Mouse (Mus musculus) forebrain, postnatal 0 days (tissue): ENCODE results near the gene Sspn. TPM values are rescaled to one million over a fixed set of nuclear protein-coding genes. Genes with fewer than 3 reads are reported as not detected.

Experiments used
- ATAC-seq: fragments of 200-750 bp; cut with Nextera tagmentation; 2 replicates; pipeline ENCODE4 v1.8.0; 2017; ENCODE audit warnings: mild to moderate bottlenecking, moderate library complexity
- DNase-seq: peaks from one replicate; pipeline ENCODE4 v3.0.0-alpha.2; 2015
- H3K27ac ChIP-seq: fragments of 300-500 bp; sonication (generic); 2 replicates; pipeline ENCODE4 v1.5.1; 2014; ENCODE audit warnings: low read depth, mild to moderate bottlenecking, antibody characterized with exemption, low read length, moderate library complexity, mixed read lengths
- H3K27me3 ChIP-seq: fragments of 300-500 bp; sonication (generic); 2 replicates; pipeline ENCODE4 v1.6.1; 2014; ENCODE audit warnings: mild to moderate bottlenecking, low read length, mixed read lengths; ENCODE audit not compliant: insufficient read depth
- H3K36me3 ChIP-seq: fragments of 300-500 bp; sonication (generic); 2 replicates; pipeline ENCODE4 v1.6.1; 2014; ENCODE audit warnings: mild to moderate bottlenecking, moderate library complexity; ENCODE audit not compliant: insufficient read depth
- H3K4me1 ChIP-seq: fragments of 300-500 bp; sonication (generic); 2 replicates; pipeline ENCODE4 v1.6.1; 2014; ENCODE audit warnings: antibody characterized with exemption; ENCODE audit not compliant: insufficient read depth
- H3K4me2 ChIP-seq: fragments of 300-500 bp; sonication (generic); 2 replicates; pipeline ENCODE4 v1.6.1; 2014; ENCODE audit warnings: low read depth, mild to moderate bottlenecking, moderate library complexity
- H3K4me3 ChIP-seq: fragments of 300-500 bp; sonication (generic); 2 replicates; pipeline ENCODE4 v1.5.1; 2014; ENCODE audit warnings: low read depth, low read length, mixed read lengths
- H3K9ac ChIP-seq: fragments of 300-500 bp; sonication (generic); 2 replicates; pipeline ENCODE4 v1.6.1; 2014; ENCODE audit warnings: mild to moderate bottlenecking
- H3K9me3 ChIP-seq: fragments of 300-500 bp; sonication (generic); 2 replicates; pipeline ENCODE4 v1.6.1; 2016; ENCODE audit warnings: low read length
- CTCF ChIP-seq: sonication (generic); IDR thresholded peaks from 2 replicates; pipeline ENCODE4 v1.5.1; 2016; ENCODE audit warnings: antibody characterized with exemption, control low read depth, low read depth
- WGBS: fragments of 180-500 bp; shearing (Covaris S2); extraction: QIAGEN DNeasy Blood & Tissue Kit; methylation state at CpG from one replicate; pipeline ENCODE4 v1.1.7; 2014; 5-methylcytosine and 5-hydroxymethylcytosine counted together
- polyA plus RNA-seq: library from polyadenylated mRNA; unstranded; fragments of >200 nt; fragmentation: Nextera tagmentation; extraction: Ambion mirVana; gene quantifications from 2 replicates; pipeline ENCODE4 v1.2.1, GENCODE M21; 2015
- total RNA-seq: library from RNA; depleted of rRNA; stranded (reverse); fragments of >200 nt; gene quantifications from 2 replicates; pipeline ENCODE4 v1.2.3, GENCODE M21; 2014

Sspn gene
- total and polyA plus RNA-seq, 2 experiments from 2014 or later: 4.3 to 4.8 TPM

DNA sequence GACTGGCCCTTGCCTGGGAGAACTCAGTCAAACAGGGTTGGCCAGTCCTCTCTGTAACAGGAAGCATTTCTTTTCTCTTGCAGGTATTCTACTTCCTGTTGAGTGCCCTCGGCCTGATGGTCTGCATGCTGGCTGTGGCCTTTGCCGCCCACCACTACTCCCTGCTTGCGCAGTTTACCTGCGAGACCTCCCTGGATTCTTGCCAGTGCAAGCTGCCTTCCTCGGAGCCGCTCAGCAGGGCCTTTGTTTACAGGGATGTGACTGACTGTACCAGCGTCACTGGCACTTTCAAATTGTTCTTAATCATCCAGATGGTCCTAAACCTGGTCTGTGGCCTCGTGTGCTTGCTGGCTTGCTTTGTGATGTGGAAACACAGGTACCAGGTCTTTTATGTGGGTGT lies 29.6 kb downstream of the Sspn start:
- no peak overlapping the region for H3K9ac ChIP-seq
- no peak overlapping the region for H3K4me2 ChIP-seq
- no peak overlapping the region for H3K27ac ChIP-seq
- TF ChIP-seq CTCF: no peak
- WGBS: 54% methylated on average over 8 of the region's 8 CpGs
- no peaks in the 10 kb centered on the region for H3K9me3 ChIP-seq
- H3K4me3 ChIP-seq: no peak overlapping the region
- no peaks in the 10 kb centered on the region for H3K4me1 ChIP-seq
- no peaks in the 10 kb centered on the region for H3K36me3 ChIP-seq
- ATAC-seq (no peak), DNase-seq (no peak)
- H3K27me3 ChIP-seq: no peaks in the 10 kb centered on the region

DNA sequence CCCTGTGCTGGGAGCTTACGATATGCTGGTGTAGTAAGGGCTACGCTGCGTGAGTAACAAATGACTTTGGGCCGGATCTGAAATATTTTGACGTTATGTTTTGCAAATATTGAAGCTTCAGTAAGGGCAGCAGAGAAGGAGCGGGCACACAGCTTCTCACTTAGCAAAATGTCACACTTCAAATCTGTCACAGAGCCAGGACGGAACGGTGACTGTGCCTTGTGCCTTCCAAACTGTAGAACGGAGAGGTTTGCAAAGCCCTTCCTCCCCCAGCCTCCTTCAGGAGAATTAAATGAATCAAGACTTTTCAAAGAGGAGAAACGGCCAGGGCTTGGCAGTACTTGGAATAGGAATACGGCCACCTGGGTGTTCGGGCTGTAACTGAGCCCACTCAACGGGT lies 32.5 kb downstream of the Sspn start:
- Histone ChIP-seq H3K27ac (no peak overlapping the region), H3K4me1 (no peaks in the 10 kb centered on the region), H3K27me3 (no peaks in the 10 kb centered on the region), H3K4me2 (no peak overlapping the region), H3K9ac (no peak overlapping the region), H3K36me3 (no peaks in the 10 kb centered on the region), H3K4me3 (no peak overlapping the region), H3K9me3 (no peaks in the 10 kb centered on the region)
- TF ChIP-seq CTCF: no peak
- DNase-seq (peak; percentile 36), ATAC-seq (peak; percentile 27; the same call in 1 of the 2 replicates)
- WGBS: 59% methylated on average over 13 of the region's 13 CpGs

DNA sequence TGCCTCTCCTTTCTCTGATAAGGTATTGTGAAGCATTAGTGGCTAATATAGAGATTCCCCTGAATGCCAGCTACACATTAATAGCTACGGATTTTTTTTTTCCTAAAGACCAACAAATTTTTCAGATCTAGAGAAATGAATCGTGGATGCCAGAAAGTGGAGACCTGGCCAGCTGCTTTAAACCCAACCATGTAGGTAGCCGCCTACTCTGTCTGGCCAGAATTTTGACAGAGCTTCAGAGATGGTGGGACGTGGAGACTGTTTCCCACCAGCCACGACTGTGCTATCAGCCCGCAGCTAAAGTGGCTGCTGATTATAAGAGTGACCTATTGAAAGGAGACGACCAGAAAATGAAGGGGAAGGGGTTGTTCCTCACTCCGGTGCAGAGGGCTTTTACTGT lies 36.3 kb downstream of the Sspn start:
- H3K36me3 ChIP-seq: no peaks in the 10 kb centered on the region
- DNase-seq: no peak
- ATAC-seq: no peak
- 64% methylated on average over 8 of the region's 8 CpGs for WGBS
- no peak overlapping the region for H3K4me2 ChIP-seq
- no peak for TF ChIP-seq CTCF
- no peaks in the 10 kb centered on the region for H3K9me3 ChIP-seq
- H3K4me3 ChIP-seq: no peak overlapping the region
- no peak overlapping the region for H3K27ac ChIP-seq
- no peaks in the 10 kb centered on the region for H3K27me3 ChIP-seq
- H3K9ac ChIP-seq: no peak overlapping the region
- H3K4me1 ChIP-seq: no peaks in the 10 kb centered on the region

- Histone ChIP-seq H3K27ac (no peak overlapping the region), H3K9me3 (no peaks in the 10 kb centered on the region), H3K36me3 (no peaks in the 10 kb centered on the region), H3K4me1 (no peaks in the 10 kb centered on the region), H3K27me3 (no peaks in the 10 kb centered on the region), H3K9ac (no peak overlapping the region), H3K4me3 (no peak overlapping the region), H3K4me2 (no peak overlapping the region)
- 68% methylated on average over 7 of the region's 7 CpGs for WGBS
- TF ChIP-seq CTCF: no peak
- ATAC-seq (no peak), DNase-seq (no peak)
Measured at GRCm38 (mm10) chr6:145968301-145968818, 36.9 kb downstream of the Sspn start.

GRCm38 (mm10) chr6:145968821-145969220 lies 37.4 kb downstream of the Sspn start:
- no peaks in the 10 kb centered on the region for H3K4me1 ChIP-seq
- 75% methylated on average over 10 of the region's 10 CpGs for WGBS
- no peak for ATAC-seq
- no peak overlapping the region for H3K9ac ChIP-seq
- H3K27me3 ChIP-seq: no peaks in the 10 kb centered on the region
- no peaks in the 10 kb centered on the region for H3K9me3 ChIP-seq
- no peaks in the 10 kb centered on the region for H3K36me3 ChIP-seq
- H3K27ac ChIP-seq: no peak overlapping the region
- TF ChIP-seq CTCF: no peak
- H3K4me3 ChIP-seq: no peak overlapping the region
- DNase-seq: no peak
- no peak overlapping the region for H3K4me2 ChIP-seq

GRCm38 (mm10) chr6:145969572-145969971 lies 38.1 kb downstream of the Sspn start:
- DNase-seq (no peak), ATAC-seq (no peak)
- Histone ChIP-seq H3K27ac (no peak overlapping the region), H3K4me1 (no peaks in the 10 kb centered on the region), H3K27me3 (no peaks in the 10 kb centered on the region), H3K9me3 (no peaks in the 10 kb centered on the region), H3K4me2 (no peak overlapping the region), H3K36me3 (no peaks in the 10 kb centered on the region), H3K4me3 (no peak overlapping the region), H3K9ac (no peak overlapping the region)
- 79% methylated on average over 5 of the region's 5 CpGs for WGBS
- 0 out of 2 replicates have a peak, but pooled peaks have one; percentile 10 for TF ChIP-seq CTCF

GRCm38 (mm10) chr6:145972107-145972506 lies 40.7 kb downstream of the Sspn start:
- DNase-seq (no peak), ATAC-seq (no peak)
- Histone ChIP-seq H3K4me3 (no peak overlapping the region), H3K9ac (no peak overlapping the region), H3K36me3 (no peaks in the 10 kb centered on the region), H3K4me2 (no peak overlapping the region), H3K27ac (no peak overlapping the region), H3K4me1 (no peaks in the 10 kb centered on the region), H3K9me3 (no peaks in the 10 kb centered on the region), H3K27me3 (no peaks in the 10 kb centered on the region)
- WGBS: 88% methylated on average over 4 of the region's 4 CpGs
- TF ChIP-seq CTCF: no peak
